Mouse (Mus musculus) forebrain, postnatal 0 days (tissue): ENCODE data around the gene 1700014D04Rik. TPM values are rescaled to one million over a fixed set of nuclear protein-coding genes. Genes with fewer than 3 reads are reported as not detected.
A peak's percentile ranks its signal among the peaks of the same experiment; 100 is the strongest.
"Not testable (repeated sequence)": the region's sequence is repeated elsewhere in the genome, so short reads cannot be mapped to it uniquely, and the experiment has no call there.

Experiments used
- ATAC-seq: fragments of 200-750 bp; cut with Nextera tagmentation; 2 replicates; pipeline ENCODE4 v1.8.0; 2017; ENCODE audit warnings: mild to moderate bottlenecking, moderate library complexity
- DNase-seq: peaks from one replicate; pipeline ENCODE4 v3.0.0-alpha.2; 2015
- H3K27ac ChIP-seq: fragments of 300-500 bp; sonication (generic); 2 replicates; pipeline ENCODE4 v1.5.1; 2014; ENCODE audit warnings: low read depth, mild to moderate bottlenecking, antibody characterized with exemption, low read length, moderate library complexity, mixed read lengths
- H3K27me3 ChIP-seq: fragments of 300-500 bp; sonication (generic); 2 replicates; pipeline ENCODE4 v1.6.1; 2014; ENCODE audit warnings: mild to moderate bottlenecking, low read length, mixed read lengths; ENCODE audit not compliant: insufficient read depth
- H3K36me3 ChIP-seq: fragments of 300-500 bp; sonication (generic); 2 replicates; pipeline ENCODE4 v1.6.1; 2014; ENCODE audit warnings: mild to moderate bottlenecking, moderate library complexity; ENCODE audit not compliant: insufficient read depth
- H3K4me1 ChIP-seq: fragments of 300-500 bp; sonication (generic); 2 replicates; pipeline ENCODE4 v1.6.1; 2014; ENCODE audit warnings: antibody characterized with exemption; ENCODE audit not compliant: insufficient read depth
- H3K4me2 ChIP-seq: fragments of 300-500 bp; sonication (generic); 2 replicates; pipeline ENCODE4 v1.6.1; 2014; ENCODE audit warnings: low read depth, mild to moderate bottlenecking, moderate library complexity
- H3K4me3 ChIP-seq: fragments of 300-500 bp; sonication (generic); 2 replicates; pipeline ENCODE4 v1.5.1; 2014; ENCODE audit warnings: low read depth, low read length, mixed read lengths
- H3K9ac ChIP-seq: fragments of 300-500 bp; sonication (generic); 2 replicates; pipeline ENCODE4 v1.6.1; 2014; ENCODE audit warnings: mild to moderate bottlenecking
- H3K9me3 ChIP-seq: fragments of 300-500 bp; sonication (generic); 2 replicates; pipeline ENCODE4 v1.6.1; 2016; ENCODE audit warnings: low read length
- CTCF ChIP-seq: sonication (generic); IDR thresholded peaks from 2 replicates; pipeline ENCODE4 v1.5.1; 2016; ENCODE audit warnings: antibody characterized with exemption, control low read depth, low read depth
- WGBS: fragments of 180-500 bp; shearing (Covaris S2); extraction: QIAGEN DNeasy Blood & Tissue Kit; methylation state at CpG from one replicate; pipeline ENCODE4 v1.1.7; 2014; 5-methylcytosine and 5-hydroxymethylcytosine counted together
- polyA plus RNA-seq: library from polyadenylated mRNA; unstranded; fragments of >200 nt; fragmentation: Nextera tagmentation; extraction: Ambion mirVana; gene quantifications from 2 replicates; pipeline ENCODE4 v1.2.1, GENCODE M21; 2015
- total RNA-seq: library from RNA; depleted of rRNA; stranded (reverse); fragments of >200 nt; gene quantifications from 2 replicates; pipeline ENCODE4 v1.2.3, GENCODE M21; 2014

The 1700014D04Rik gene
- total and polyA plus RNA-seq, 2 experiments from 2014 or later, result 0.24 to 0.42 TPM

DNA sequence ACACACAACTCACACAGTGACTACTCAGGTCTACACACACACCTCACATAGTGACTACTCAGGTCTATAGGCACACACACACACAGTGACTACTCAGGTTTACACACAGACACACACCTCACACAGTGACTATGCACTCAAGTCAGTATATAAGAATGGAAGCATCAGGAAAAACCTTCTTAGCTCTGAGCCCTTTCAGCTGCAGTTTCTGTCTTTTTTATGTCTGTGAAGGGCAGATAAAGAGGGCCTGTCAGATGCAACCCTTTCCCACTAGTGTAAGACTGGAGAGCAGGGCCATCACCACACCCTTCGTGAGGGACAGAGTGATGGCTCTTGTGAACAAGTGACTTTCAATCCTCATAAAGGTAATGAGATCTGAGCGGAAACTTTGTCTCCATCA is 8.1 kb downstream of the 1700014D04Rik start:
- 84% methylated on average over 2 of the region's 2 CpGs for WGBS
- no peak overlapping the region for H3K9ac ChIP-seq
- no peak overlapping the region for H3K27ac ChIP-seq
- no peak overlapping the region for H3K4me2 ChIP-seq
- no peak for TF ChIP-seq CTCF
- no peaks in the 10 kb centered on the region for H3K27me3 ChIP-seq
- ATAC-seq (no peak), DNase-seq (no peak)
- no peaks in the 10 kb centered on the region for H3K4me1 ChIP-seq
- no peaks in the 10 kb centered on the region for H3K9me3 ChIP-seq
- no peaks in the 10 kb centered on the region for H3K36me3 ChIP-seq
- no peak overlapping the region for H3K4me3 ChIP-seq

DNA sequence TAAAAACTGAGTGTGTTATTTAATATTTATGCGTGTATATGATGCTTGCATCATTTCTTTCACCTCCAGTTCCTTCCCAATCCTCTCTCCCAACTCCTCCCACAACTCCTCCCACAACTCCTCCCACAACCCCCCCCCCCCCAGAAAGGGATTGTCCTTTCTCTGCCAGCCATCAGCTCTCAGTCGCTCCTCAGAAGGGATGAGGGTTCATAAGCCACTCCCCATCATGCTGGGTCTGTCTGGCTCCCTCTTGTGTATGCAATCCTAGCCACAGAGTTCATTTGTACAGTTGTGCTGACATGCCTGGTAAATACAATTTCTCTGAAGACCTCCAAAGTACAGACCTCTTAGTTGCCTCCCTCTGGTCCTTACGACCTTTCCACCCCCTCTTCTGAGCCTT is 11.4 kb downstream of the 1700014D04Rik start:
- no peak overlapping the region for H3K9ac ChIP-seq
- no peaks in the 10 kb centered on the region for H3K36me3 ChIP-seq
- H3K9me3 ChIP-seq, result no peaks in the 10 kb centered on the region
- H3K27me3 ChIP-seq, result no peaks in the 10 kb centered on the region
- TF ChIP-seq CTCF, result peak; percentile 33
- WGBS, result 17% methylated on average over 3 of the region's 3 CpGs
- H3K4me2 ChIP-seq, result no peak overlapping the region
- no peak overlapping the region for H3K27ac ChIP-seq
- ATAC-seq (peak; percentile 77), DNase-seq (no peak)
- no peaks in the 10 kb centered on the region for H3K4me1 ChIP-seq
- H3K4me3 ChIP-seq, result no peak overlapping the region

DNA sequence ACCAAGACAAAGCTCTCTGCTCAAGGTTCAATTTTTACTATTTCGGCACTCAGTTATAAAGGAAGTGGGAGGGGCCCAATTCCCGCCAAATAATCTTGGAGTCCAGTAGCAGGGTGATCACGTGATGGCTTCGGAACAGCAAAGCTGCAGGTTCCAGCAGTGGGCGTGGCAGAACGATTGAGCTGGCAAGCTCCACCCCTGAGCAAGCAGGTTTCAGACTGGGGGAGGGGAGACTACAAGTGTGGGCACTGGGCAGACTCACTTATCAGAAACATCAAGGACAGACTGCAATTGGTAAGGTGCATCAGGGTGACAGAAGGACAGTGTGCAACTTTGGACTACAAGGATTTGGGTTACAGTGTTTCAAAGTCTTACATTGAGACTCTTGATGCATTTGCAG is 12.2 kb downstream of the 1700014D04Rik start:
- H3K4me2 ChIP-seq, H3K4me1 ChIP-seq, H3K27ac ChIP-seq, H3K36me3 ChIP-seq, ATAC-seq, H3K9me3 ChIP-seq, H3K4me3 ChIP-seq, H3K27me3 ChIP-seq, DNase-seq, H3K9ac ChIP-seq: not testable (repeated sequence)
- WGBS, result 33% methylated on average over 6 of the region's 6 CpGs

DNA sequence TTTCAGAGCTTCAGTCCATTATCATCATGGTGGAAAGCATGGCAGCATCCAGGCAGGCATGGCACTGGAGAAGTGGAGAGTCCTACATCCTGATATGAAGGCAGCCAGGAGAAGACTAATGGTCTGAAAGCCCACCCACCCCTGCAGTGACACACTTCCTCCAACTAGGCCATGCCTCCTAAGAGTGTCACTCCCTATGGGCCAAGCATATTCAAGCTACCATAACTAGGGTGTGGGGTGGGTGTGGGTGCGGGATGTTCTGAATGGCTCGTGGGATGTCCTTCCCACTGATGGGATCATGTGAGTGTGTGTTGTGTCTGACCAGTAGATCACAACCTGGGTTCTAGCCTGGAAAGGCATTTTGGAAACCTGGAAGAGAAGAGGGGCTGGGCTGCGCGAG is 12.6 kb downstream of the 1700014D04Rik start:
- no peak for TF ChIP-seq CTCF
- Histone ChIP-seq H3K4me1 (no peaks in the 10 kb centered on the region), H3K9ac (no peak overlapping the region), H3K27me3 (no peaks in the 10 kb centered on the region), H3K4me2 (no peak overlapping the region), H3K9me3 (no peaks in the 10 kb centered on the region), H3K36me3 (no peaks in the 10 kb centered on the region), H3K27ac (no peak overlapping the region), H3K4me3 (no peak overlapping the region)
- ATAC-seq, result no peak
- 89% methylated on average over 2 of the region's 4 CpGs for WGBS
- DNase-seq, result no peak

DNA sequence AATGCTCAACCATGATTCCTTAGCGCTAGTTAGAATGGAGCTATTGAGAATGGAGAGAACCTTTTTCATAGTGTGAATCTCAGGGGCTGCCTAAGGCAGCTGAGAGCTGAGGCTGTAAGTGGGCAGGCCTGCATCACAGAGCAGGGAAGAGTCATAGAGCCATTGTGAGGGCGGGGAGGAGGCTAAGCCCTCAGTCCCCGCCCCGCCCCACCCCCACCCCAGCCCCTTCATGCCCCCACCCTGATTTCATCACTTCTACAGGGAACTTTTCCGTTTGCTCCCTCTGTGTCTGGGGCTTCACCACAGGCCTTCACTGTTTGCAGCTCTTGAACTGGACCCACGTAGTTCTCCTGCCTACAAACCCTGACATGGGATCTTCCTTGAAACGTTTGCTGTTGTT is 14.9 kb downstream of the 1700014D04Rik start, which contains the start of gene Spata31d1d:
Gene Spata31d1d (minus strand): TSS at position 101 of the 400 bp plus-strand sequence.
- WGBS, result 39% methylated on average over 7 of the region's 7 CpGs
- Histone ChIP-seq H3K4me2 (no peak within 1 kb of the TSS), H3K27ac (no peak within 1 kb of the TSS), H3K9ac (no peak within 1 kb of the TSS), H3K36me3 (no peaks in the 10 kb centered on the region), H3K9me3 (no peaks in the 10 kb centered on the region), H3K27me3 (no peaks in the 10 kb centered on the region), H3K4me3 (no peak within 1 kb of the TSS), H3K4me1 (no peaks in the 10 kb centered on the region)
- no peak for ATAC-seq
- no peak for DNase-seq
- no peak for TF ChIP-seq CTCF

DNA sequence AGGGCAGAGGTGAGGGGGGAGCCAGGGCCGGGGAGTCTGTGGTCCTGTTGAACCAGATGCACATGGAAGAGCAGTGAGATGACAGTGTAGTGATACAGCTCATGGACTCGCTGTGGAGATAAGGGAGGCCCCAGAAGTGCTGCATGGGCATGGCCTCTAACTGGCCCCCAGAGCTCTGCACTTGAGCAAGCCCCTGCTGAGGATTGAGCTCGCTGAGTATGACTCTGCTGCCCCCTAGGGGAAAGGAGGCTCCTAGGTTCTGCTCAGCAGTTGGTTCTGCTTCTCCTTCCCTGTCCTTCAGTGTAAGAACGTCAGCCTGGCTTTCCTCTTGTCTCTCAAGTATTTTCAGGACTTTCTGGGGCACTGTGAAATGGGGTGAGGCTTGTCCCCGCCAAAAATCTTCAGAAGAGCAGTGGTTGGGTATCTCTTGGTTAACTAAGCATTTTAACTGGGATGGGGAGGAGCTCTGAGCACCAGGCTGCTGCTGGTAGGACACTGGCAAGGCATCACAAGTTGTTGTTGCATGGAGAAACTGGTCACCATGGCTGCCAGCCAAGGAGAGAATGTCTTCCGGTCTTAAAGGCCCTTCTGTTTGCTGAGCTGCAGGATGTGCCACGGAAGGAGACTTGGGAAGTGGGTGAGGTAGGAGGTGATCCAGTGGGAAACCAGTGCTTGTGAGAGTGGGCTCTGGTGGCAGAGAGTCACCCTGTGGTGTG is 18.0 kb downstream of the 1700014D04Rik start:
- DNase-seq (peak; percentile 89), ATAC-seq (peak; percentile 95)
- no peaks in the 10 kb centered on the region for H3K36me3 ChIP-seq
- no peak overlapping the region for H3K27ac ChIP-seq
- WGBS, result 26% methylated on average over 7 of the region's 7 CpGs
- no peak overlapping the region for H3K4me2 ChIP-seq
- no peaks in the 10 kb centered on the region for H3K27me3 ChIP-seq
- H3K9ac ChIP-seq, result no peak overlapping the region
- peak; percentile 94 for TF ChIP-seq CTCF
- H3K4me3 ChIP-seq, result no peak overlapping the region
- no peaks in the 10 kb centered on the region for H3K4me1 ChIP-seq
- no peaks in the 10 kb centered on the region for H3K9me3 ChIP-seq

DNA sequence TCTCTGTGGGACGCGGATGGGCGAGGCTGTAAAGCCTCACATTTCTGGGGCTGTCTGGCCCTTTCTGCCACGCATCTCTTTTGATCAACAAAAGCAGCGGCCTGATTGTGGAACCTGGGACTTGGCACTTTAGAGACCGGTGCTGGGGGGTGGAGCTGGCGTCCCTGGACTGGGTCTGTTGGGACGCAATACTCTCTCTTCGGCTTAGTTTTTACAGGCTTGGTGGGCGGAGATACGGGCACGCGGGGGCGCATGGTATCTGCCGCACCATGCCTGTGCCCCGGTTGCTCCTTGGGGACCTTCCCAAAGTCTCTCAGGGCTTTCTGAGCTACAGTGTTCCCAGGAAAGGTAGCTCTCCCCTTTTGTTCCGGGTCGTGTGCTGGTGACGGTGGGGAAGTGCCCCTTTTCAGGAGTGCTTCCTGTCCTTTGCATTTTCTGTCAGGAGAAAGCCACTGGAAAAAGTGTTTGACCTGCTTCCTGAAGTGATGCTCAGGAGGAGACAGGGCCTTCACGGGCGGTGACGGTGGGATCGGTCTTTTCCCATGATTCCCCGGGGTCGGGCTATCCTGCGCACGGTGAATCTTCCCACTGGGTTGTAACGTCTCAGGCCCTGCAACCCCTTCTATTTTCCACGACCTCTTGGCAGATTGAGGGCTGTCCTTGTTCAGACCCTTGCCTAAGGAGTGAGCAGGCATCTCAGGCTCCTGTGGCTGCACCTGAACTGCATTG is 20.2 kb downstream of the 1700014D04Rik start:
- H3K9ac ChIP-seq, result 0 out of 2 replicates have a peak overlapping the region, but pooled peaks have one; percentile 4

DNA sequence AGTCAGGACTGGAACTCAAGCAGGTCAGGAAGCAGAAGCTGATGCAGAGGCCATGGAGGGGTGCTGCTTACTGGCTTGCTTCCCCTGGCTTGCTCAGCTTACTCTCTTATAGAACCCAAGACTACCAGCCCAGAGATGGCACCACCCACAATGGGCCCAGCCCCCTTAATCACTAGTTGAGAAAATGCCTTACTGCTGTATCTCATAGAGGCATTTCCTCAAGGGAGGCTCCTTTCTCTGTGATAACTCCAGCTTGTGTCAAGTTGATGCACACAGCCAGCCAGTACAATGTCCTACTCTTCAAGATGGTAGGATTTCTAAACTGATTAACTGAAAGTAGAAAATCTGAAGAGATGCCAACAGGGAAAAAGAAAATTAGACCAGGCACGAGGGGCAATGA is 24.5 kb downstream of the 1700014D04Rik start:
- DNase-seq, ATAC-seq, H3K27me3 ChIP-seq, H3K36me3 ChIP-seq, H3K9ac ChIP-seq, H3K4me1 ChIP-seq, H3K27ac ChIP-seq, H3K4me2 ChIP-seq, H3K4me3 ChIP-seq, H3K9me3 ChIP-seq: not testable (repeated sequence)
- WGBS, result 82% methylated on average over 1 of the region's 1 CpGs

More for the DNA sequence above, 20.2 kb downstream of the 1700014D04Rik start:
- no peaks in the 10 kb centered on the region for H3K9me3 ChIP-seq
- ATAC-seq (0 out of 2 replicates have a peak, but pooled peaks have one; percentile 9), DNase-seq (no peak)
- no peak overlapping the region for H3K27ac ChIP-seq
- no peaks in the 10 kb centered on the region for H3K4me1 ChIP-seq
- no peaks in the 10 kb centered on the region for H3K36me3 ChIP-seq
- 39% methylated on average over 29 of the region's 29 CpGs for WGBS
- H3K4me2 ChIP-seq, result peak overlapping the region; percentile 36
- TF ChIP-seq CTCF, result no peak
- H3K27me3 ChIP-seq, result no peaks in the 10 kb centered on the region
- H3K4me3 ChIP-seq, result no peak overlapping the region
